Comparison of ENCODE assay signal across 25 mouse cellular contexts in genomic region chr17:38144981-38145380, GRCm38 (mm10). TPM values are rescaled to one million over a fixed set of nuclear protein-coding genes. Genes with fewer than 3 reads are reported as not detected.
"Had no signal": no experiment of that assay in that cellular context is flagged by ENCODE, and none has a peak within 500 bp of the region (broad histone marks: within the 10 kb centered on the region; RNA-seq: fewer than 3 reads in every experiment).

Olfr133 (plus strand) TSS chr17:38145281.

- H3K36me3 ChIP-seq: neural tube, embryonic 13.5 days; neural tube, embryonic 15.5 days; stomach, embryonic 15.5 days had no signal

- H3K4me3 ChIP-seq: neural tube, embryonic 13.5 days; neural tube, embryonic 15.5 days; stomach, embryonic 15.5 days had no signal

- H3K9ac ChIP-seq: neural tube, embryonic 13.5 days; neural tube, embryonic 15.5 days; stomach, embryonic 15.5 days had no signal

- H3K4me1 ChIP-seq: neural tube, embryonic 13.5 days; neural tube, embryonic 15.5 days; stomach, embryonic 15.5 days had no signal

- H3K27me3 ChIP-seq: neural tube, embryonic 13.5 days; neural tube, embryonic 15.5 days; stomach, embryonic 15.5 days had no signal

- DNase-seq: retina, postnatal 1 day; right cerebral cortex, adult 18-20 months; right cerebral cortex, postnatal 14 days; right cerebral cortex, postnatal 25 days; right cerebral cortex, postnatal 4 days; spleen, adult 18-20 months; thymus, adult 18-20 months; thymus, adult 2 months; thymus, postnatal 14 days; thymus, postnatal 25 days; thymus, postnatal 36 days; thymus, postnatal 4 days had no signal

- H3K4me2 ChIP-seq: neural tube, embryonic 13.5 days; neural tube, embryonic 15.5 days; stomach, embryonic 15.5 days had no signal

- H3K27ac ChIP-seq: neural tube, embryonic 13.5 days; neural tube, embryonic 15.5 days; stomach, embryonic 15.5 days; stomach, postnatal 0 days had no signal

- H3K9me3 ChIP-seq: neural tube, embryonic 13.5 days; neural tube, embryonic 15.5 days; stomach, embryonic 15.5 days had no signal

RNA-seq across cellular contexts. Expression of gene Olfr133, which starts in this region (rescaled TPM):
- total RNA-seq: neutrophil, adult 5-6 weeks had no signal
- polyA plus RNA-seq: neural tube, embryonic 13.5 days; neural tube, embryonic 14.5 days; neural tube, embryonic 15.5 days; small intestine, adult 2 months; spleen, adult 2 months; stomach, embryonic 14.5 days; stomach, embryonic 15.5 days; stomach, embryonic 16.5 days; stomach, postnatal 0 days; testis, adult 2 months; thymus, adult 2 months; thymus, postnatal 0 days; urinary bladder, adult 2 months had no signal
